Mouse (Mus musculus): ENCODE measurements around the gene Cntnap2.

GRCm38 (mm10) chr6:46263171-46263570, 1204.0 kb downstream of the Cntnap2 start:
- TF ChIP-seq CTCF (IDR thresholded peaks at IDR 0.05; ENCODE audit: low read depth, low read length) = no peak
- no peak for TF ChIP-seq POLR2A (IDR thresholded peaks at IDR 0.05; ENCODE audit: borderline replicate concordance, low read depth, low read length)
